Mouse (Mus musculus): ENCODE measurements around the gene Slc12a7. TPM values are rescaled to one million over a fixed set of nuclear protein-coding genes. Genes with fewer than 3 reads are reported as not detected.

The Slc12a7 gene
- polyA plus RNA-seq, 1 experiment from 2014 or later, result 26.1 TPM

Other genes with a start within 250 kb of the Slc12a7 start
- gene Slc6a3, start 196.3 kb upstream of the Slc12a7 start, polyA plus RNA-seq (2015; fragmentation: Nextera tagmentation; extraction: Ambion mirVana), result 0.10 TPM in 1 of 2 replicates, not detected in the other
- gene Clptm1l, start 129.1 kb upstream of the Slc12a7 start, polyA plus RNA-seq (2015; fragmentation: Nextera tagmentation; extraction: Ambion mirVana), result 123 and 133 TPM in 2 replicates
- gene Tert, start 106.2 kb upstream of the Slc12a7 start, polyA plus RNA-seq (2015; fragmentation: Nextera tagmentation; extraction: Ambion mirVana), result 6.5 and 7.3 TPM in 2 replicates
- gene Slc6a18, start 55.1 kb upstream of the Slc12a7 start, polyA plus RNA-seq (2015; fragmentation: Nextera tagmentation; extraction: Ambion mirVana), result 19.0 and 19.2 TPM in 2 replicates
- gene Slc6a19, start 28.2 kb upstream of the Slc12a7 start, polyA plus RNA-seq (2015; fragmentation: Nextera tagmentation; extraction: Ambion mirVana), result 0.78 and 1.6 TPM in 2 replicates
- 5.6 and 6.2 TPM in 2 replicates for gene Nkd2, start 114.5 kb downstream of the Slc12a7 start, polyA plus RNA-seq (2015; fragmentation: Nextera tagmentation; extraction: Ambion mirVana)
- gene Trip13, start 204.7 kb downstream of the Slc12a7 start, polyA plus RNA-seq (2015; fragmentation: Nextera tagmentation; extraction: Ambion mirVana), result 43.0 and 43.9 TPM in 2 replicates
- 47.8 and 48.1 TPM in 2 replicates for gene Brd9, start 204.7 kb downstream of the Slc12a7 start, polyA plus RNA-seq (2015; fragmentation: Nextera tagmentation; extraction: Ambion mirVana)
- not detected in 2 replicates for gene Zdhhc11, start 230.8 kb downstream of the Slc12a7 start, polyA plus RNA-seq (2015; fragmentation: Nextera tagmentation; extraction: Ambion mirVana)